Mouse (Mus musculus) cortical plate, adult 2 months (tissue): ENCODE results near the gene Gdpd4. TPM values are rescaled to one million over a fixed set of nuclear protein-coding genes. Genes with fewer than 3 reads are reported as not detected.
A peak's percentile ranks its signal among the peaks of the same experiment; 100 is the strongest.

Experiments used
- H3K27ac ChIP-seq: fragments of 200-500 bp; 2 replicates; pipeline ENCODE4 v1.5.1; 2012; ENCODE audit warnings: low read length, control low read depth, inconsistent platforms; ENCODE audit not compliant: insufficient read depth
- H3K4me1 ChIP-seq: fragments of 200-500 bp; 2 replicates; pipeline ENCODE4 v1.6.1; 2011; ENCODE audit warnings: low read length; ENCODE audit not compliant: control insufficient read depth, insufficient read depth
- H3K4me3 ChIP-seq: fragments of 200-500 bp; 2 replicates; pipeline ENCODE4 v1.5.1; 2011; ENCODE audit warnings: mild to moderate bottlenecking, low read length, control low read depth; ENCODE audit not compliant: insufficient read depth
- CTCF ChIP-seq: fragments of 200-500 bp; IDR thresholded peaks from 2 replicates; pipeline ENCODE4 v1.5.1; 2011; ENCODE audit warnings: mild to moderate bottlenecking, control low read depth, low read length; ENCODE audit not compliant: insufficient read depth; ENCODE audit errors: extremely low read depth
- POLR2A ChIP-seq: fragments of 200-500 bp; IDR thresholded peaks from 2 replicates; pipeline ENCODE4 v1.6.1; 2011; ENCODE audit warnings: mild to moderate bottlenecking, low read length, control low read depth; ENCODE audit not compliant: insufficient read depth; ENCODE audit errors: extremely low read depth
- polyA plus RNA-seq: library from polyadenylated mRNA; depleted of rRNA; stranded (reverse); fragments of >200 nt; gene quantifications from 2 replicates; pipeline ENCODE4 v1.2.3, GENCODE M21; 2012

The Gdpd4 gene
- polyA plus RNA-seq, 1 experiment, result 0.04 TPM

DNA sequence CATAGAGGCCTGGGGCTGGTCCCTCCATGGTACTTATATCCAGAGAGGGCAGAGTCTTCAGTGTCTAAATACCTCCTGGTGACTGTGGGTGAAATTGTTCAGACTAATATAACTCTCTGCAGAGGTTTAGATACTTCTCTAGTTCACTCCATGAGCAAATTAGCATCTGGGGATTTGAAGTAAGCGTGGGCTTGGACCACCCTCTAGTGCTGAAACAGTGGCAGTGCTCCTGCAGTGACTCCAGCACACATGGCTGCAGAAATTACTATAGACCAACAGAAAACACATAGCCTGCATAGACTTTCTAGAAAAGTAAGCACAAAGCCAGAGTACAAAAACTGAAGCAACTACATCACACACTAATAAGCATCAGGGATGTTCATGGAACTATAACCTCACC, 57.7 kb downstream of the Gdpd4 start:
- TF ChIP-seq CTCF (peak; percentile 98), POLR2A (no peak)
- Histone ChIP-seq H3K27ac (no peak overlapping the region), H3K4me3 (no peak overlapping the region)

DNA sequence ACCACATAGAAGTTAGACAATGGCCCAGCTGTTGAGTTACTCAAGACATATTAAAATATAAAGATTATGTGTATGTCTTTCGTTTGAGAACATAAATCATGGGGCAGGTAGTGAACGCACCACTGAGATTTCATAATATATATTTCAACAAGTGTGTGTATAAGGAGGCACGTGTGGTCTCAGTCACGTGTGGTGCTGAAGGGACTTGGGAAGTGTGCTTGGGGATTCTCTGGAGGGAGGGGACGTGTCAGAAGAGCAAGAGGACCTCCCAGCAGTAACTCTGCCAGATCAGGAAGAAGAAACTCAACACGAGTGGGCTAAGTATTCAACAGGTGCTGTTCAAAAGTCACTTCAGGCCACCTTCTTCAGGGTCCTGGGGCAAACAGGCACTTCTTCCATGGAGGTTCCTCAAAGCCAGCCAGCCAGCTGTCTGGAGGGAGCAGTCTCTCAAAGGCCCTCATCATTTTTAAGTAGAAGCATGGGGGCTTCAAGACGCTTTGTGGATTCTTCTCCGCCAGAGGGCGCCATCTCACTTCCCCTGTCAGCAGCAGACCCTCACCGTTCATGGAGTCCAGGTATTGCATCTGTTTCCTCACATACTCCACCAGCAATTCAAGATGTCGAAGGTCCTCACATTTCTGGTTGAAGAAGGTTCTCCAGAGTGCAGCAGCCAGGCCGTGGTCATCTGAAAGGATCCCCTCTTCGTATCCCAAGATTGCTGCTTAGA, 64.5 kb downstream of the Gdpd4 start:
- H3K4me1 ChIP-seq, result no peaks in the 10 kb centered on the region
- H3K4me3 ChIP-seq, result no peak overlapping the region
- TF ChIP-seq CTCF, result peak; percentile 44
- TF ChIP-seq POLR2A, result no peak
- H3K27ac ChIP-seq, result no peak overlapping the region

More for the DNA sequence above, 57.7 kb downstream of the Gdpd4 start:
- no peaks in the 10 kb centered on the region for H3K4me1 ChIP-seq

DNA sequence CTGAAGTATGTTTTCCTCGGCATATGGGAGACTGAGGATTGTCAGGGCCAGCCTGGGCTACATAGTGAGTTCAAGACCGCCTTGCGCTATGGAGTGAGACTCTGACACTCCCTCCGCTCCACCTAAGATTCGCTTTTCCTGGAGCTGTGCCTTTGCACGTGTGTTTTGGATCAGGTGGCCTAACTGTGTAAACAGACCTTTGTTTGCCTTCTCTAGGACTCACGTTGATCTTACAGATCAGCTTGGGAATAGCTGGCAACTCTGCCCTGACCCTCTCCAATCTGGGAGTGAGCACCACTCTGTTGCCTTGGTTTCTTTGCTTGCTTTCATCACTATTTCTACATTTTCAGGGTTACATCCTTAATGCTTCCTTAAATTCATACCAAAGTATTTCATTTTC, 82.9 kb downstream of the Gdpd4 start:
- H3K4me3 ChIP-seq, result no peak overlapping the region
- H3K4me1 ChIP-seq, result no peaks in the 10 kb centered on the region
- no peak overlapping the region for H3K27ac ChIP-seq
- TF ChIP-seq POLR2A (no peak), CTCF (no peak)

DNA sequence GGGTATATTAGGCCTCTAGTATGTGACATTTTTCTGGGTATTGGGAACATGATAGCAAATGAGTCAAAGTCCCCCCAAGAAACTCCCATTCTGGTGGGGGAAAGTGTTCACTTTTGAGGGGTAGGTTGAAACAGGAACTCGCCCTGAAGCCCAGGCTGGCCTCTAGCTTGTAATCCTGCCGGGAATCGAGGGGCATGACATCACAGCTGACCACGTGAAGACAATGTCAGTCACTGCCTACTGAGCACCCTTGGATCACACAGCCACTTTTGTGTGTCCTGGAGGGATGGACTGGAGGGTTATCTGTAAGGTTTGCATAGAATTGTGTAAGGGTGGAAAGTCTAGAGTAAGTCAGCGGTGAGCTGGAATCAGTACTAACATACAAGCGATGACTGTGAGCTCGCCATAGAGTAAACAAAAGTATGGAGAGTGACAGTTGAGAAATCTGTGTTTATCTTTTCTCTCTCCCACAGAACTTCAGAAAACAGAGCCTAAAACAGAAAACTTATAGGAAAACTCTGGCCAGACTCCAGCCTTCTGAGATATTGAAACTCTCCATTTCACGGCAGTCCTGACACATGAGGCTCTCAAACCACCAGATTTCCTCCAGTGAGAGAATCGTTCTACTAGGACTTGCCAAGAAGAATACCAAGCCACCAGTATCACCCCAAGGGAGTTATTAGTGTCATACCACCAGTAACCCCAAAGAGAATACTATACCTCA, 128.5 kb downstream of the Gdpd4 start:
- TF ChIP-seq CTCF (no peak), POLR2A (no peak)
- Histone ChIP-seq H3K27ac (no peak overlapping the region), H3K4me1 (no peaks in the 10 kb centered on the region), H3K4me3 (no peak overlapping the region)

DNA sequence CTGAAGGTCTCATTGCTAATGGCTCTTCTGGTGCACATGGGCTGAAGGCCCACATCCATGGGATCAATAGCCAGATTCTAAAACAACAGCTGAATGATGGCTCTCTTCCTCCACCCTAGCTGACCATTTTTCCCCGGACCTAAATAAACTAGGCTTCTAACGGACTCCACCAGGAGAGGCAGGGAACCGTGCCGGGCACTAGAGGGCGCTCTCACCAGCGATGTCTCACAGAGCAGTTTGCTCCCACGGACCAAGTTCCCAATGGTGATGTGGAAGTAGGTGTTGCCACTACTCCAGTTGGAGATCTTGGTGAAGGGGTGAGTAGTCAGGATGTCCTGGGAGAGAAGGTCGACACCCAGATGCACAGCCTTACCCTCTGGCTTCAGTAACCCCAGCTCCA, 132.2 kb downstream of the Gdpd4 start:
- H3K4me3 ChIP-seq, result no peak overlapping the region
- H3K4me1 ChIP-seq, result no peaks in the 10 kb centered on the region
- no peak overlapping the region for H3K27ac ChIP-seq
- TF ChIP-seq POLR2A (no peak), CTCF (peak; percentile 62)

DNA sequence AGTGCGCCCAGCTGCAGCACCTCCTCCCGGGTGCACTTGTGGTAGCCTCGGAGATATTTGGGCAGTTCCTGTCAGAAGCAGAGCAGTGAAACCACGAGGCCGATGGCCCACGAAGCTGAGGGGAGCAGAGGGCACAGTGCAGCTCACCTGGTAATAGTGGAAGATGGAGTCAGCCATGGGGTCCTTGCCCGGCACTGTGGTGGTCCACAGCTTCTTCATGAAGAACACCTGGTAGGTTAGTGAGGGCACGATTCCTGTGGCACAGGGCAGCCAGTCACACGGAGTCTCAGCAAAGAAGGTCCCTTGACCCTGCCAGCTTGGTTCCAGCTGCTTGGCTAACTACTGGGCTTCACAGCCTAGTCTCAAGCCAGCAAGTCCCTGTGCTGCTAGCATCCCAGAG, 134.7 kb downstream of the Gdpd4 start:
- Histone ChIP-seq H3K4me3 (no peak overlapping the region), H3K27ac (no peak overlapping the region), H3K4me1 (no peaks in the 10 kb centered on the region)
- TF ChIP-seq CTCF (no peak), POLR2A (no peak)

DNA sequence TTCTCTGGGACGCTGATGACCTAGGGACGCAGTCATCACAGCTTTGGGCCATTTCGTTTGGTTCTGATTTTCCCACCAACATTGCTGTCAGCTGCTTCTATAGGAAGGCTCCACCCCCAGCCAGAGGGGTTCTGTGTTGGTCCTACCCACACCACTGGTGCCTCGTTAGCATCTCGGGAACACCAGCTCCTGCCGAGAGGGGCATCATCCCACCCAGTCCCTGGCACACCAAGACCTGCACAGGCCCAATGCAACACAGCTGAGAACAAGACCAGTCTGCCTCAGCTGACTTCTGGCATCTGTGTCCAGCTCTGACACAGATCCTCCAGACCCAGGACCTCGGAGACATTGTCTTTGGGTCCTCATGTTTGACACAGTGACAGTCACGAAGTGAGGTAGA, 135.2 kb downstream of the Gdpd4 start:
- no peaks in the 10 kb centered on the region for H3K4me1 ChIP-seq
- H3K4me3 ChIP-seq, result no peak overlapping the region
- TF ChIP-seq CTCF (no peak), POLR2A (no peak)
- no peak overlapping the region for H3K27ac ChIP-seq

DNA sequence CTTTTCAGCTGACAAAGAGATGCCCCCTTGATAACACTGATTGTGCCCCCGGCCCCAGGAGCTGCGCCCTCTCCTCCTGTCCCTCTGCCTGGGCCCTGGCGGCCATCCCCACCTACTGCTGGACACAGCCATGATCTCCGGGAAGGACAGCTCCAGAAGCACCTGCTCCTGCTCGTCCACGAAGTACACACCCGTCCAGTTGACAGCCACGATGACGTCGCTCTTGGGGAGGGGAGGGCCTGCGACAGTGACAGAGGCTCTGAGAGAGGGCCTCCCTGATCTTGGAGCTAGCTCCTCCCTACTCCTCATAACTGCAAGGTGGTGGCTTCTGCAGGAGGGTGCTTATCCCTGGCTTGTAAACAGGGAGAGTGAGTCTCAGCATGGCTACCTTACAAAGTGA, 146.5 kb downstream of the Gdpd4 start:
- Histone ChIP-seq H3K4me1 (no peaks in the 10 kb centered on the region), H3K27ac (no peak overlapping the region), H3K4me3 (no peak overlapping the region)
- TF ChIP-seq POLR2A (no peak), CTCF (no peak)

DNA sequence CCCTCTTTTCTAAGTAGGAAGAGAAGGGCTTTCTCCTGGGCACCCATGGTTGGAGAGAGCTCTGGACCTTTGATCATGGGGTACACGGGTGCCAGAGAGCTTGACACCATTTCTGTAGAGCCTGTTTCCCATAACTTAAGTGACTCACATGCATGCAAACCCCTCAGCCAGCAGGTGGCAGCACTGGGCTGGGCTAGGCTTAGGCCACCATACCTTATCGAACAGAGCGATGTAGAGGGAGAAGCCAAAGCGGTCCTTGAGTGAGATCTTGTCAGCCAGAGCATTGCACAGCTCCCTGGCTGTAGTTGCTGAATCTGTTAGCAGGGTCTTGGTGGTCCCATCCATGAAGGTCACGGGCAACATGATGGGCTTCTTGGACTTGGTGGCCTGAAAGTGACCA, 151.9 kb downstream of the Gdpd4 start:
- Histone ChIP-seq H3K4me3 (no peak overlapping the region), H3K4me1 (no peaks in the 10 kb centered on the region), H3K27ac (no peak overlapping the region)
- peak; percentile 96 for TF ChIP-seq CTCF
- TF ChIP-seq POLR2A, result no peak

DNA sequence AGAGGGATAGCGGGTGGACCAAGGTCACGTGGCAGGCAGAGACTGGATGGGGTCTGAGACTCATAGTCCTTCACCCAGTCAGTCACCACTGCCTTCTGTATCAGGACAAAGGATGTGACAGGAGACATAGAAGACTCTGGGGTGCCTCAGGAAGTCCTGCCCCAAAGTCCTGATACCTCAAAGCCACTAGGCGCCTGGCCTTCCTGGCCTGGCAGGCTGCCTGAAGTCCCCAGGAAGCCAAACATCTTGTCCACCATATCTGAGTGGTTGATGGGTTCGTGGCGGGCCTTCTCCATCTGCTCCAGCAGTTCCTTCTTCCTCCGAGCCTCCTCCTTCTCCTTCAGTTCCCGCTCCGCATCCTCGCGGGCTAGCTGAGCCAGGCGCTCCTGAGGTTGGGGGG, 157.7 kb downstream of the Gdpd4 start:
- no peak overlapping the region for H3K27ac ChIP-seq
- no peaks in the 10 kb centered on the region for H3K4me1 ChIP-seq
- TF ChIP-seq POLR2A (no peak), CTCF (no peak)
- H3K4me3 ChIP-seq, result no peak overlapping the region
